Mouse (Mus musculus): ENCODE data around the gene Csnk2a2. TPM values are rescaled to one million over a fixed set of nuclear protein-coding genes. Genes with fewer than 3 reads are reported as not detected.

The Csnk2a2 gene
- polyA plus RNA-seq, 1 experiment from 2014 or later, result 10.6 TPM

GRCm38 (mm10) chr8:95434233-95434632 lies 55.6 kb downstream of the Csnk2a2 start:
- under 1% methylated on average over 25 of the region's 25 CpGs for WGBS
- peak overlapping the region; percentile 92 for H3K27ac ChIP-seq (replicated peaks)
- no peak; the same call in none of the 2 replicates for ATAC-seq (replicated peaks)

GRCm38 (mm10) chr8:95433124-95433523 lies 56.7 kb downstream of the Csnk2a2 start:
- Histone ChIP-seq H3K4me2 (replicated peaks) (peak overlapping the region; percentile 70), H3K4me1 (peaks cover 67% of the 10 kb centered on the region)
- WGBS, result 53% methylated on average over 4 of the region's 4 CpGs

More at GRCm38 (mm10) chr8:95434233-95434632, 55.6 kb downstream of the Csnk2a2 start:
- H3K9ac ChIP-seq (replicated peaks), result peak overlapping the region; percentile 95
- no peaks in the 10 kb centered on the region for H3K27me3 ChIP-seq
- no peaks in the 10 kb centered on the region for H3K9me3 ChIP-seq
- H3K4me3 ChIP-seq, result peak overlapping the region; percentile 94
- H3K4me2 ChIP-seq (replicated peaks), result peak overlapping the region; percentile 70
- H3K4me1 ChIP-seq, result peaks cover 57% of the 10 kb centered on the region
- H3K36me3 ChIP-seq, result no peaks in the 10 kb centered on the region

GRCm38 (mm10) chr8:95432471-95432870 lies 57.4 kb downstream of the Csnk2a2 start:
- H3K27ac ChIP-seq (replicated peaks), result no peak overlapping the region
- WGBS, result 65% methylated on average over 3 of the region's 3 CpGs
- H3K4me2 ChIP-seq (replicated peaks), result peak overlapping the region; percentile 70
- H3K27me3 ChIP-seq, result no peaks in the 10 kb centered on the region
- peak overlapping the region; percentile 94; the same call in 1 of the 2 replicates for H3K4me3 ChIP-seq
- no peak for ATAC-seq (replicated peaks)
- H3K9ac ChIP-seq (replicated peaks), result 0 out of 2 replicates have a peak overlapping the region, but pooled peaks have one; percentile 5
- H3K4me1 ChIP-seq, result peaks cover 72% of the 10 kb centered on the region
- H3K36me3 ChIP-seq, result no peaks in the 10 kb centered on the region
- no peaks in the 10 kb centered on the region for H3K9me3 ChIP-seq

More at GRCm38 (mm10) chr8:95433124-95433523, 56.7 kb downstream of the Csnk2a2 start:
- H3K9ac ChIP-seq (replicated peaks), result peak overlapping the region; percentile 95
- ATAC-seq (replicated peaks), result no peak
- H3K36me3 ChIP-seq, result no peaks in the 10 kb centered on the region
- peak overlapping the region; percentile 94 for H3K4me3 ChIP-seq
- no peak overlapping the region for H3K27ac ChIP-seq (replicated peaks)
- H3K9me3 ChIP-seq, result no peaks in the 10 kb centered on the region
- H3K27me3 ChIP-seq, result no peaks in the 10 kb centered on the region

- Histone ChIP-seq H3K4me2 (replicated peaks) (peak overlapping the region; percentile 15; the same call in 1 of the 2 replicates), H3K4me3 (peak overlapping the region; percentile 1; the same call in 1 of the 2 replicates), H3K36me3 (no peaks in the 10 kb centered on the region), H3K27ac (replicated peaks) (peak overlapping the region; percentile 74), H3K27me3 (no peaks in the 10 kb centered on the region), H3K9me3 (no peaks in the 10 kb centered on the region), H3K9ac (replicated peaks) (0 out of 2 replicates have a peak overlapping the region, but pooled peaks have one; percentile 14), H3K4me1 (peaks cover 80% of the 10 kb centered on the region)
- 4% methylated on average over 3 of the region's 3 CpGs for WGBS
- ATAC-seq (replicated peaks), result peak; percentile 39; the same call in 1 of the 2 replicates
Observed at GRCm38 (mm10) chr8:95429945-95430344, 59.9 kb downstream of the Csnk2a2 start.

DNA sequence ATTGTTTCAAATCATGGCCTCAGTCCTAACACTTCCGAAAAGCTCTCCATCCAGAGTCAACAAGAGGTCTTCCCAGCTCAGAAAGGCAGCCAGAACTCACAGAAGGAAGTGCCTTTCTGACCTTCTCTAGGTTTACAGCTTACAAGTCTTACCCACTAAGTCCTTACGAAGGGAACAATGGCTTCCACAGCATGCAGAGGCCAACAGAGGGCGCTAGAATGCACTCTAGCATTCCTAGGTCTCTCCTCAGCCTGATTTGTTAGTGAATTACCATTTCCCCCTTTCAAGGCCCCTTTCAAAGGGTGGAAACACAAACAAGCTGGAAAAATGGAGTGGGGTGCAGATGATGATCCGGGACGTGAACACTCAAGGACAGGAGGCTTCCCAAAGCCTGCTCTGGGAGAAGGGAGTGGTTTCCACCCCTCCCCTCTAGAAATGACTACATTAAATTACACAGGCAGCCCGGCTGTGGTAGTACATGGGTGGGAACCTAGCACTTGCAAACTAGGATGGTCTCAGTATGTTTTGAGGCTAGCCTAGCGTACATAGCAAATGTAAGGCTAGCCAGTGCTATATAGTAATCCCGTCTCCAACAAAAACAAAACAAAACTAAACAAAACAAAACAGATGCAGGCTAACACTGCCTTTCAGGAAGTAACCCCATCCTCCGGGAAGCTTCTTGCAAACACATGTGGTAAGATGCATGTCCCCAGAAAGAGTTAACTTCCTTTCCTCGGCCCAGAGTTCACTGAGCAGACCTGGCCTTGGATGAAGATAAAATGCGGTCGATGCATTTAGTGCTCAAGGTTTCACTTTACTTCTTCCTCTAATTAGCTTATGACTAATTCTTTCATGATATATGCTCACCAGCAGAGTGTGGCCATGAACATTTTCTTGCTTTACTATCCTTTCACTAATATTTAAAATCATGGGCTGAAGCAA lies 62.0 kb downstream of the Csnk2a2 start:
- Histone ChIP-seq H3K9ac (replicated peaks) (no peak overlapping the region), H3K4me3 (no peak overlapping the region), H3K36me3 (peaks cover 1% of the 10 kb centered on the region), H3K4me2 (replicated peaks) (peak overlapping the region; percentile 22), H3K9me3 (no peaks in the 10 kb centered on the region), H3K27ac (replicated peaks) (peak overlapping the region; percentile 83), H3K27me3 (no peaks in the 10 kb centered on the region), H3K4me1 (peaks cover 67% of the 10 kb centered on the region)
- 16% methylated on average over 12 of the region's 12 CpGs for WGBS
- peak; percentile 44 for ATAC-seq (replicated peaks)

- no peaks in the 10 kb centered on the region for H3K9me3 ChIP-seq
- H3K27ac ChIP-seq (replicated peaks), result peak overlapping the region; percentile 83
- 6% methylated on average over 2 of the region's 2 CpGs for WGBS
- no peak overlapping the region for H3K4me3 ChIP-seq
- no peaks in the 10 kb centered on the region for H3K27me3 ChIP-seq
- H3K9ac ChIP-seq (replicated peaks), result no peak overlapping the region
- H3K36me3 ChIP-seq, result peaks cover 12% of the 10 kb centered on the region
- H3K4me1 ChIP-seq, result peaks cover 56% of the 10 kb centered on the region
- peak; percentile 72 for ATAC-seq (replicated peaks)
- H3K4me2 ChIP-seq (replicated peaks), result 0 out of 2 replicates have a peak overlapping the region, but pooled peaks have one; percentile 4
Observed at GRCm38 (mm10) chr8:95426781-95427281, 63.0 kb downstream of the Csnk2a2 start.

DNA sequence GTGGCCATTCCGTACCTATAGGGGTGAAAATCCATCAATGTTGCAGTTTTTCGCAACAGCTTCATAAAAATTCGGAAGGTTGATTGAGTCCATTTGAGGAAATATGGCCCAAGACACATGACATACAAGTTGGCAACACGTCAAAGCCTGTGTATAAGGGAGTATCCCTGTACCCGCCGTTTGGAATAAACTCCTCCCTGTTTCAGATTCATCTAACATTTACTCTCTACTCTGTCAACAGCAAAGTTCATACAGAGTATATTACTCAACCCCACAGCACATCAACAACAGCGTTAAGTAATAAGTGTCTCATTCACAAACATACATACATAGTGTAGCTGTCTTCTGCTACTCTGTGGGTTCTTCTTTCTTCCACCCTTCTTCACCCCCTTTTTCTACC lies 65.2 kb downstream of the Csnk2a2 start:
- no peaks in the 10 kb centered on the region for H3K9me3 ChIP-seq
- no peak overlapping the region for H3K4me3 ChIP-seq
- WGBS, result 90% methylated on average over 7 of the region's 7 CpGs
- peaks cover 39% of the 10 kb centered on the region for H3K4me1 ChIP-seq
- no peak overlapping the region for H3K27ac ChIP-seq (replicated peaks)
- no peak overlapping the region for H3K4me2 ChIP-seq (replicated peaks)
- no peaks in the 10 kb centered on the region for H3K27me3 ChIP-seq
- ATAC-seq (replicated peaks), result no peak
- peaks cover 32% of the 10 kb centered on the region for H3K36me3 ChIP-seq
- H3K9ac ChIP-seq (replicated peaks), result no peak overlapping the region

DNA sequence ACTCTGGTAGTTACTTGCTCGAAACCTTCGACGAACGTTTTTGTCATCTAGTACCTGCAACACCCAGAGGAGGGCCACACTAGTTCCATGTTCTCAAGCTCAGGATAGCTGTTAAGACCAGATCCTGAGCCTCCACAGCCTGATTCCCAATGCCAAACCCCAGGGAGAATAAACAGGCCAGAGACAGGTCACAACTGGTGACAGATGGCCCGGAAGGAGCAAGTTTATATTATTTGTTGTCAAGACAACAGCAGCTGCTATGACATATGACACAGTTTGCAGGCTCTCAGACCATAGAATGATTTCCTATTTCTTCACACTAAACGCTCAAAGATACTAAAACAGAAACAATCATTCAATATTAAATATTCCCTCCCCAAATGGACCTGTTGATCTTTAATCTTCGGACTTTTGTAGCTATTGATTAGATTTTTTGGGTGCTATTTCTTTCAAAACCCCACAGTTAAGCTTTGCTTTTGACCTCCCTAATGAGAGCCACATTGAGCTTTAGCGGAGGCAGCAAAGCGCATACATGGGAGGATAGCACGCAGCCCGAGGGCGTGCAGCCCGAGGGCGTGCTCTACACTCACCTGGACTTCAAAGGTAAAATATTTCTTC lies 67.5 kb downstream of the Csnk2a2 start:
- Histone ChIP-seq H3K27ac (replicated peaks) (no peak overlapping the region), H3K9me3 (no peaks in the 10 kb centered on the region), H3K4me1 (peaks cover 16% of the 10 kb centered on the region), H3K36me3 (peaks cover 44% of the 10 kb centered on the region), H3K9ac (replicated peaks) (no peak overlapping the region), H3K4me2 (replicated peaks) (no peak overlapping the region), H3K4me3 (no peak overlapping the region), H3K27me3 (no peaks in the 10 kb centered on the region)
- 95% methylated on average over 14 of the region's 14 CpGs for WGBS
- no peak for ATAC-seq (replicated peaks)

DNA sequence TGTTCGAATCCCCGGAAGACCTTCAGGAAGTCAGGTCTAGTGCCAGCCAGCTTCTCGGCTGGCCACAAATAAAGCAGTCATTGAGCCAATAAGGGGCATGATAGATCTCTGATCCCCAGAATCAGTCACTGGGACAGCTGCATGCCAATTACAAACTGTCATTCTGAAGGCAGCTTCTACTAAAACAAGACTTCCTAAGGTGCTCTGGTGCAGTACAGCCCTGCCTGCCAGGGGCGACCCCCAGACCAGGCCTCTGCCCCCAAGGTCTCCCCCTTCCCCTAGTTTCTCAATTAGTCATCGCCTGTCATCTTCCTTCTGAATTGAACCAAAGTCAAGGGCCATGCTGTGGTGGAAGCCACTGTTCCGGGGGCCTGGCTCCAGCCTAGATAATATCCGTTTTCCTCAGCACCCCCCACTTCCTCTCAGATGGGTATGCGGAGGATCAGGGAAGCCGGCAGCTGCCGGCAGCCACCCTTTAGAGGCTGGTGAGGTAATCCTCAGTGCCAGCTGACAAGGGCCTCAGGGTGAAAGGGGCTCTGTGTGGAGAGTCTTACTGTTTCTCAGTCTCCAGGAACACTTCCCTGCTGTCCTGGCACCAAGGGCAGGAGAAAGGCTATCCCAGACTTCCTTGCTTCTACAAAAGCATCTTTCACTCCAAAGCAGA lies 78.4 kb downstream of the Csnk2a2 start:
- H3K27ac ChIP-seq (replicated peaks), result no peak overlapping the region
- no peaks in the 10 kb centered on the region for H3K36me3 ChIP-seq
- H3K9ac ChIP-seq (replicated peaks), result no peak overlapping the region
- ATAC-seq (replicated peaks), result no peak
- 48% methylated on average over 10 of the region's 10 CpGs for WGBS
- no peak overlapping the region for H3K4me3 ChIP-seq
- H3K4me2 ChIP-seq (replicated peaks), result no peak overlapping the region
- no peaks in the 10 kb centered on the region for H3K27me3 ChIP-seq
- peaks cover 3% of the 10 kb centered on the region; the same call in 1 of the 2 replicates for H3K4me1 ChIP-seq
- no peaks in the 10 kb centered on the region for H3K9me3 ChIP-seq

- Histone ChIP-seq H3K4me2 (replicated peaks) (no peak overlapping the region), H3K27ac (replicated peaks) (no peak overlapping the region), H3K9ac (replicated peaks) (no peak overlapping the region), H3K27me3 (no peaks in the 10 kb centered on the region), H3K4me3 (no peak overlapping the region), H3K9me3 (no peaks in the 10 kb centered on the region), H3K36me3 (no peaks in the 10 kb centered on the region), H3K4me1 (peaks cover 3% of the 10 kb centered on the region; the same call in 1 of the 2 replicates)
- ATAC-seq (replicated peaks), result no peak
- 90% methylated on average over 5 of the region's 5 CpGs for WGBS
Observed at GRCm38 (mm10) chr8:95409518-95409917, 80.3 kb downstream of the Csnk2a2 start.

DNA sequence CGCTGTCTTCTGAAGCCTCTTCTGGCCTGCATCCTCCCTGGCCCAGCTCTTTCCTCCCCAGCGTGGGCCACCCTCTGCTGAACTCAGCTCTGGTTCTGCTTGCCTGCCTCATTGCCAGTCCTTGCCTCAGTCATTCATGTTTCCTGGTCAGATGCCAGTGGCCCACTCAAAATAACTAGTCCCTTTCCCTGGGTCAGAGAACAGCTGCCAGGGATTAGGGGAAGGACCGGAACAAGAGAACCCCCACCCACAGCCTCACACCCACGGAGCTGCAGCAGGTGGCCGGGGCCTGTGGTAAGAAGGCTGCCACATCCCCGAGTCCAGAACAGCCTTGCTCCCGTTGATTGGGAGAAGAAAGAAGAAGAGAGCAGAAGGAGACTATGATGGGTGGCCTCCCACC lies 88.7 kb downstream of the Csnk2a2 start:
- no peaks in the 10 kb centered on the region for H3K4me1 ChIP-seq
- H3K4me3 ChIP-seq, result no peak overlapping the region
- 70% methylated on average over 7 of the region's 7 CpGs for WGBS
- H3K9me3 ChIP-seq, result no peaks in the 10 kb centered on the region
- no peak for ATAC-seq (replicated peaks)
- H3K27ac ChIP-seq (replicated peaks), result no peak overlapping the region
- H3K4me2 ChIP-seq (replicated peaks), result no peak overlapping the region
- no peaks in the 10 kb centered on the region for H3K27me3 ChIP-seq
- H3K9ac ChIP-seq (replicated peaks), result no peak overlapping the region
- no peaks in the 10 kb centered on the region for H3K36me3 ChIP-seq
